Mouse (Mus musculus) heart, adult 2 months (tissue): ENCODE measurements around the gene Cuta. TPM values are rescaled to one million over a fixed set of nuclear protein-coding genes. Genes with fewer than 3 reads are reported as not detected.
"Not testable (repeated sequence)": the region's sequence is repeated elsewhere in the genome, so short reads cannot be mapped to it uniquely, and the experiment has no call there.

Experiments used
- DNase-seq, 2 experiments: peaks; one replicate each; pipeline ENCODE4 v3.0.0; 2021
- H3K27ac ChIP-seq: fragments of 200-600 bp; 2 replicates; pipeline ENCODE4 v1.8.1; 2022
- H3K27me3 ChIP-seq: fragments of 200-500 bp; 2 replicates; pipeline ENCODE4 v1.6.1; 2012; ENCODE audit warnings: mild to moderate bottlenecking, low read length, inconsistent platforms, mixed read lengths; ENCODE audit not compliant: control insufficient read depth, insufficient read depth
- H3K36me3 ChIP-seq: fragments of 200-500 bp; 2 replicates; pipeline ENCODE4 v1.6.1; 2012; ENCODE audit warnings: low read length, inconsistent platforms; ENCODE audit not compliant: control insufficient read depth, insufficient read depth
- H3K4me1 ChIP-seq: fragments of 200-500 bp; 2 replicates; pipeline ENCODE4 v1.6.1; 2011; ENCODE audit warnings: low read length; ENCODE audit not compliant: control insufficient read depth, insufficient read depth
- H3K4me3 ChIP-seq: fragments of 200-600 bp; 2 replicates; pipeline ENCODE4 v1.8.1; 2022
- H3K79me2 ChIP-seq: fragments of 200-500 bp; replicated peaks from 2 replicates; pipeline ENCODE4 v1.6.1; 2012; ENCODE audit warnings: mild to moderate bottlenecking, inconsistent platforms, low read length, moderate library complexity, mixed read lengths; ENCODE audit not compliant: control insufficient read depth, insufficient read depth
- H3K9ac ChIP-seq: fragments of 200-500 bp; 2 replicates; pipeline ENCODE4 v1.6.1; 2012; ENCODE audit warnings: low read depth, mild to moderate bottlenecking, control low read depth, inconsistent platforms, low read length, mixed read lengths
- CTCF ChIP-seq: fragments of 200-600 bp; IDR thresholded peaks from 2 replicates; pipeline ENCODE4 v1.8.1; 2022; ENCODE audit warnings: antibody characterized with exemption, mild to moderate bottlenecking, moderate library complexity
- EP300 ChIP-seq: fragments of 200-500 bp; IDR thresholded peaks from 2 replicates; pipeline ENCODE4 v1.6.1; 2011; ENCODE audit warnings: low read depth, low read length, control low read depth; ENCODE audit not compliant: insufficient read depth
- POLR2A ChIP-seq: fragments of 200-500 bp; IDR thresholded peaks from 2 replicates; pipeline ENCODE4 v1.6.1; 2011; ENCODE audit warnings: mild to moderate bottlenecking, low read depth, low read length, control low read depth; ENCODE audit not compliant: insufficient read depth
- WGBS: fragments of 180-500 bp; shearing (Covaris S2); methylation state at CpG from one replicate; pipeline ENCODE4 v1.1.7; 2018; 5-methylcytosine and 5-hydroxymethylcytosine counted together
- intact Hi-C: fragments of 180-260 bp; cut with DNase I; formaldehyde crosslinking; loops from one replicate; pipeline ENCODE4 v1.15.1; 2025
- polyA plus RNA-seq: library from polyadenylated mRNA; depleted of rRNA; stranded (reverse); fragments of >200 nt; gene quantifications from 2 replicates; pipeline ENCODE4 v1.2.3, GENCODE M21; 2012
- total RNA-seq, 2 experiments: library from RNA; stranded (reverse); gene quantifications; 2 replicates each; pipeline ENCODE4 v1.2.3; 2021

The Cuta gene
- total and polyA plus RNA-seq, 3 experiments: 78.6 to 96.6 (median 94.2) TPM

DNA sequence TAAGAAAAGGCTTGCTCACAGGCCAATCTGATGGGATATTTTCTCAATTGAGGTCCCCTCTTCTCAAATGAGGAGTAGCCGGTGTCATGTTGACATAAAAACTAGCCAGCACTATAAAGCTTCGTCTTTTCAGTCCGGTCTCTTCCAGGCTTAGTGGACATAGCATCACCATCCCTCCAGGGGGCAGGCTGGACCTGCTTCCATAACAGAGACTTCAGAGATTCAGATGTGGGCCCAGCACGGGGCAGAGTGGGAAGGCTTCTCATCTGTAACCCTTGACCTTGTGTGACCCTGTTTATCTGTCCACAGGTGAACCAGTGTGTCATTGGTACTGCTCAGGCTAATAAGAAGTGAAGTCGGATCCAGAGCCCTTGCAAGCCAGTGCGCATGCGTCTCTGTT, 7.6 kb downstream of the Cuta start:
- 64% methylated on average over 7 of the region's 7 CpGs for WGBS
- not testable (repeated sequence) for H3K27ac ChIP-seq, H3K36me3 ChIP-seq, H3K4me1 ChIP-seq, H3K9ac ChIP-seq, H3K79me2 ChIP-seq, H3K4me3 ChIP-seq, H3K27me3 ChIP-seq
- 0 out of 2 replicates have a peak, but pooled peaks have one; percentile 17 for TF ChIP-seq EP300
- TF ChIP-seq CTCF: peak; percentile 61
- DNase-seq: peak; percentile 51 to 54
- intact Hi-C loops: loop anchor here (5.0 kb wide), 2 partner anchors 96 to 214 kb away; partner anchors contain the start of genes Bak1 and Crebrf

DNA sequence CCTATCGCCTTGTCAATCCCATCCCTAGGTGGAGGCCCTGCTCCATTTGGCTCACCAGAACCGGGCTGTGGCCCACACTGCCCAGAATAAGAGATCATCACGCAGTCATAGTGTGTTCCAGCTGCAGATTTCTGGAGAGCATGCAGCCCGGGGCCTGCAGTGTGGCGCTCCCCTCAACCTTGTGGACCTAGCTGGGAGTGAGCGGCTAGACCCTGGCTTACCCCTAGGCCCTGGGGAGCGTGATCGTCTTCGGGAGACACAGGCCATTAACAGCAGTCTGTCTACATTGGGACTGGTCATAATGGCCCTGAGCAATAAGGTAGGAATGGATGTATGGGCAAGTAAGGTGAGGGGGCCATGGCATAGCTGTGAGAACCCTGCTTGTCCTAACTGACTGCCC, 14.0 kb downstream of the Cuta start:
- WGBS: 93% methylated on average over 9 of the region's 9 CpGs
- H3K4me3 ChIP-seq, DNase-seq, H3K27ac ChIP-seq, H3K36me3 ChIP-seq, H3K4me1 ChIP-seq, H3K27me3 ChIP-seq, H3K79me2 ChIP-seq, H3K9ac ChIP-seq, intact Hi-C loops: not testable (repeated sequence)

DNA sequence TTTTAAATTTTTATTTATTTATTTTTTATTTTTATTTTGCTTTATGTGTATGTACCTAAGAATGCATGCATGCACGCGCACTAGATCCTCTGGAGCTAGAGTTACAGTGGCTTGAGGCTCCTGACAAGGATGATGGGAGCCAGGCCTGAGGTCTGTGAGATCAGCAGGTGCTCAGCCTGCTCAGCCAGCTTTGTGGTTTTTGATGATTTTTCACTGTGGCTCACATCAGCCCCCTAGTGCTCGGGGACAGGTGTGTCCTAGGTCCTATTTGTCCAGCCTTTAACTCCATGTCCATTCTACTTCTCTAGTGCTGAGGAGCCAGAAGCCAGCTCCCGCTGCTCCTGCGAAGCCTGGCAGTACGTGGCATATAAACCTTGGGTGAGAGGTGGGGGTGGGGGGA, 17.0 kb downstream of the Cuta start:
- H3K79me2 ChIP-seq, DNase-seq, intact Hi-C loops, H3K9ac ChIP-seq, H3K27ac ChIP-seq, H3K27me3 ChIP-seq, H3K4me1 ChIP-seq, H3K4me3 ChIP-seq, H3K36me3 ChIP-seq: not testable (repeated sequence)
- 93% methylated on average over 6 of the region's 6 CpGs for WGBS

DNA sequence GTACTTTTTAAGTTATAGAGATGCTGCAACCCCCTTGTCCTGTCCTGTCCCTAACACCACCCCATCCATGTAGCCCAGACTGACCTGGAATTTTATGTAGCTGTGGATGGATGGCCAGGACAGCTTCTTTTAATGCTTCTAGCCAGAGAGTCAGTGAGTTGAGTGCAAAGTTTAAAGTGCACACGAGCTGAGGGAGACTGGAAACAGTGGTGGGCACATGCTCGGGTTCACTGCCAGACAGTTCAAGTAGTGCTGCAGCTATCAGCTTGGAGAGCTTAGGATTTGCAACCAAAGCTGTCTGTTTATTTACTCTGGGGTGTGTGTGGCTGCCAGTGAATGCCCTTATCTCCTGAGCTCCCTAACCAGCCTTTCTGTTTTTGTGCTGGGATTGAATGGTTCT, 19.9 kb downstream of the Cuta start:
- H3K36me3 ChIP-seq, H3K27me3 ChIP-seq, H3K27ac ChIP-seq, DNase-seq, H3K9ac ChIP-seq, H3K4me1 ChIP-seq, H3K79me2 ChIP-seq, H3K4me3 ChIP-seq: not testable (repeated sequence)
- intact Hi-C loops: loop anchor here (5.0 kb wide), 1 partner anchor 53 kb away; the partner anchor contains the start of gene Zbtb9
- WGBS: 55% methylated on average over 2 of the region's 2 CpGs

DNA sequence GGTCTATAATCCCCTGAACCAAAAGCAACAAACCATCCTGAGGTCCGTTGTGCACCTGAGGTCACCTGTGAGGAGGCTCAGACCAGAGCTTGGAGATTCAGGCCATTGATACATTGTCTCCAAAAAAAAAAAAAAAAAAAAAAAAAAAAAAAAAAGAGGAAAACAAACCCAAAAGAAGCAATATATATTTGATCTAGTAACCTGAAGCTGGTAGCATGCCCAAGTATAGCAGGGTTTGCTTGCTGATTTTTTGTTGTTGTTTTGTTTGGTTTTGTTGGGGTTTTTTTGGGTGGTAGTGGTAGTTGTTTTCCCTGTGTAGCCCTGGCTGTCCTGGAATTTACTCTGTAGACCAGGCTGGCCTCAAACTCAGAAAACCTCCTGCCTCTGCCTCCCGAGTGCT, 21.0 kb downstream of the Cuta start:
- H3K4me1 ChIP-seq: peaks cover 2% of the 10 kb centered on the region; the same call in 1 of the 2 replicates
- no peak overlapping the region for H3K27ac ChIP-seq
- 73% methylated on average over 2 of the region's 2 CpGs for WGBS
- no peaks in the 10 kb centered on the region for H3K79me2 ChIP-seq
- TF ChIP-seq POLR2A (no peak), CTCF (no peak), EP300 (no peak)
- intact Hi-C loops: loop anchor here (5.0 kb wide), 1 partner anchor 54 kb away; the partner anchor contains the start of gene Zbtb9
- no peaks in the 10 kb centered on the region for H3K27me3 ChIP-seq
- DNase-seq: no peak
- no peak overlapping the region for H3K4me3 ChIP-seq
- no peak overlapping the region for H3K9ac ChIP-seq
- H3K36me3 ChIP-seq: no peaks in the 10 kb centered on the region

DNA sequence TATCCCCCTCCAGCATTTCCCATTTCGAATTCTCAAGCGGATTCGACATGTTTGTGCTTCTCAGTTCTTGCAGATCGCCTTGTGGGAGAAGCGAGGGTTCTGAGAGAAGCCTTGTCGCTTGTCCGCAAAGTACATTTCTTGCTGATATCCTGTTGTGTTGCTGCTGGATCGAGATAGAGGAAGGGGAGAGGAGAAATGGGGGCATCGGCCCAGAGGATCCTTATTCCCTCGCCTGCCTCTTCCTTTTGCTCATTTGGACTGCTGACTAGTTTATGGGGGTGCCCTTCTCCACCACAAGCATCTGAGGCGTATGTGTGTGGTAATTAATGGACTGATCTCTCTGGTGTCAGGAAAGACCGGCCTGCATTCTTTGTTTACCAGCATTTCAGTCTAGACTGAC, 21.8 kb downstream of the Cuta start:
- not testable (repeated sequence) for H3K27me3 ChIP-seq, H3K36me3 ChIP-seq, H3K79me2 ChIP-seq, DNase-seq, H3K4me3 ChIP-seq, H3K4me1 ChIP-seq, H3K27ac ChIP-seq
- peak overlapping the region; percentile 70 for H3K9ac ChIP-seq
- intact Hi-C loops: loop anchor here (2.0 to 5.0 kb wide), 3 partner anchors 29 to 111 kb away; partner anchors contain the start of genes Bak1 and Zbtb9
- 1% methylated on average over 12 of the region's 12 CpGs for WGBS
